Mouse (Mus musculus): ENCODE measurements around the gene Disc1. TPM values are rescaled to one million over a fixed set of nuclear protein-coding genes. Genes with fewer than 3 reads are reported as not detected.

Disc1 gene
- polyA plus RNA-seq, 1 experiment from 2014 or later = 0.82 TPM

DNA sequence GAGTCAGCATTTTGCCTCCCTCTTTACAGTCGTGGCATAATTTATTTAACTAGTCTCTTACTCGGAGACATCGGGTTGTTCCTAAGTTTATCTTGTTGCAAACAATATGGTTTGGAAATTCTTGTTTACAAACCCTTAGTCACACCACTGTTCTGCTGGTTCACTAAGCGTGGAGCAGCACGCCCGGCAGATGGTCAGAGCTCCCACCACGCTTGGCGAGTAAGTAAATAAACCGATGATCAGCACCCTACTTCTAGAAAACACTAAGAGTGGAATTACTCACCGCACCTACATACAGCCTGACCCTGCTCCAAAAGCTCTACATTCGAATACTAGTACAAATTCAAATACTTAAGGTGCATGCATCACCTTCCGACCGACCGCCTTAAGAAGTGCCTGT lies 256.0 kb downstream of the Disc1 start:
- WGBS = 75% methylated on average over 14 of the region's 14 CpGs
- DNase-seq (ENCODE audit: low spot score) (no peak), ATAC-seq (replicated peaks; ENCODE audit: low FRiP score) (no peak)
- Histone ChIP-seq H3K27ac (ENCODE audit: low read depth, low read length) (no peak overlapping the region), H3K9me3 (ENCODE audit: control insufficient read depth, low read length) (0 out of 2 replicates have a peak, but pooled peaks cover 2% of the 10 kb centered on the region), H3K4me1 (replicated peaks; ENCODE audit: control insufficient read depth, insufficient read depth, low read length) (no peaks in the 10 kb centered on the region), H3K27me3 (replicated peaks; ENCODE audit: control insufficient read depth, insufficient read depth, low read length) (no peaks in the 10 kb centered on the region), H3K9ac (ENCODE audit: low read depth, low read length) (no peak overlapping the region), H3K36me3 (ENCODE audit: control insufficient read depth, insufficient read depth, low read length) (no peaks in the 10 kb centered on the region), H3K4me3 (ENCODE audit: low read depth, low read length) (no peak overlapping the region), H3K4me2 (no peak overlapping the region)

Small RNAs within 50 kb of the gene (microRNA-seq; reads per million reads assigned to microRNA genes)
- gene Gm22197 (ENCODE audit: borderline number of aligned reads) = not detected

Other genes with a start within 250 kb of the Disc1 start
- 107 and 109 TPM in 2 replicates for gene Gnpat, start 191.2 kb upstream of the Disc1 start, polyA plus RNA-seq (2014; fragmentation: Nextera tagmentation; extraction: Ambion mirVana)
- gene 2810004N23Rik, start 191.1 kb upstream of the Disc1 start, polyA plus RNA-seq (2014; fragmentation: Nextera tagmentation; extraction: Ambion mirVana) = 65.7 and 71.5 TPM in 2 replicates
- 9.1 and 9.7 TPM in 2 replicates for gene Exoc8, start 156.5 kb upstream of the Disc1 start, polyA plus RNA-seq (2014; fragmentation: Nextera tagmentation; extraction: Ambion mirVana)
- 11.5 and 13.2 TPM in 2 replicates for gene Sprtn, start 156.3 kb upstream of the Disc1 start, polyA plus RNA-seq (2014; fragmentation: Nextera tagmentation; extraction: Ambion mirVana)
- gene Egln1, start 104.9 kb upstream of the Disc1 start, polyA plus RNA-seq (2014; fragmentation: Nextera tagmentation; extraction: Ambion mirVana) = 8.4 and 10.0 TPM in 2 replicates
- 113 and 115 TPM in 2 replicates for gene Tsnax, start 41.2 kb upstream of the Disc1 start, polyA plus RNA-seq (2014; fragmentation: Nextera tagmentation; extraction: Ambion mirVana)